Mouse (Mus musculus) megakaryocyte, embryonic 14.5 days (primary cell): ENCODE data around the gene Shank2. TPM values are rescaled to one million over a fixed set of nuclear protein-coding genes. Genes with fewer than 3 reads are reported as not detected.

Source experiments
- H3K27me3 ChIP-seq: replicated peaks from 2 replicates; pipeline ENCODE3; 2012; ENCODE audit warnings: inconsistent platforms
- H3K36me3 ChIP-seq: replicated peaks from 2 replicates; pipeline ENCODE3; 2012; ENCODE audit warnings: low read length, inconsistent platforms, mixed read lengths
- H3K4me1 ChIP-seq: 2 replicates; pipeline ENCODE4 v1.6.1; 2012; ENCODE audit warnings: inconsistent platforms
- H3K4me3 ChIP-seq: replicated peaks from 2 replicates; pipeline ENCODE3; 2012; ENCODE audit warnings: moderate library complexity, mild to moderate bottlenecking, inconsistent platforms
- H3K9me3 ChIP-seq: 2 replicates; pipeline ENCODE4 v1.6.1; 2012; ENCODE audit warnings: inconsistent platforms
- FLI1 ChIP-seq: IDR thresholded peaks from 2 replicates; pipeline ENCODE4 v1.6.1; 2012; ENCODE audit warnings: low read length, inconsistent platforms, mixed read lengths
- GATA1 ChIP-seq: IDR thresholded peaks from 3 replicates; pipeline ENCODE4 v1.6.1; 2012; ENCODE audit warnings: mixed read lengths, low read length, inconsistent platforms, borderline replicate concordance
- polyA plus RNA-seq: library from polyadenylated mRNA; stranded (reverse); fragments of >175 nt; gene quantifications from 2 replicates; pipeline ENCODE4 v1.2.3, GENCODE M21; 2012; ENCODE audit warnings: low replicate concordance; ENCODE audit not compliant: insufficient read depth

The Shank2 gene
- polyA plus RNA-seq = 0.02 TPM in 1 of 2 replicates, not detected in the other

GRCm38 (mm10) chr7:144001628-144002027, at the start of gene Shank2:
Gene Shank2, plus strand, starts transcription at chr7:144001928.
- no peak within 1 kb of the TSS for H3K4me3 ChIP-seq
- TF ChIP-seq FLI1 = no peak
- no peak for TF ChIP-seq GATA1
- peaks cover 32% of the 10 kb centered on the region for H3K27me3 ChIP-seq
- no peaks in the 10 kb centered on the region for H3K9me3 ChIP-seq
- H3K4me1 ChIP-seq = no peaks in the 10 kb centered on the region
- no peaks in the 10 kb centered on the region for H3K36me3 ChIP-seq

DNA sequence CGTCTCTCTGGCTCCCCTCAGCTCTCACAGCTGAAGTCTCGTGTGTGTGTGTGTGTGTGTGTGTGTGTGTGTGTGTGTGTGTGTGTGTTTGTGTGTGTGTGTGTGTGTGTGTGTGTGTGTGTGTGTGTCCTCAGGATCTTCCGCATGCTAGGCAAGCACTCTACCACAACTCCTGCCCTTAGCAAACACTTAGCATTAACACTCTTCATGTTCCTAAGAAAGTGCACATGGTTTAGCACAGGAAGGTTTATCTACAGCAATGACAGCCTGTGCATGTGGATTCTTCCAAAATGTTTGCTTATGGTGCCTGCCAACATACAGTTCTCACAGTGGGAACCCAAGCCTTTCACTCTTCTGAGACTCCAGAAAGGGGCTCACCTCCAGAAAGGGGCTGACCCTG, 49.6 kb upstream of the Shank2 start:
- H3K4me1 ChIP-seq = 0 out of 2 replicates have a peak, but pooled peaks cover 3% of the 10 kb centered on the region
- TF ChIP-seq GATA1 (no peak), FLI1 (no peak)
- no peak overlapping the region for H3K4me3 ChIP-seq
- H3K27me3 ChIP-seq = peaks cover 47% of the 10 kb centered on the region
- no peaks in the 10 kb centered on the region for H3K36me3 ChIP-seq
- peaks cover 10% of the 10 kb centered on the region for H3K9me3 ChIP-seq

GRCm38 (mm10) chr7:143956575-143957295, 45.0 kb upstream of the Shank2 start:
- no peak for TF ChIP-seq FLI1
- no peak for TF ChIP-seq GATA1
- no peaks in the 10 kb centered on the region for H3K36me3 ChIP-seq
- no peaks in the 10 kb centered on the region for H3K4me1 ChIP-seq
- H3K27me3 ChIP-seq = peaks cover 43% of the 10 kb centered on the region
- H3K9me3 ChIP-seq = peaks cover 8% of the 10 kb centered on the region
- H3K4me3 ChIP-seq = no peak overlapping the region

- H3K36me3 ChIP-seq = no peaks in the 10 kb centered on the region
- no peaks in the 10 kb centered on the region for H3K4me1 ChIP-seq
- no peak for TF ChIP-seq GATA1
- TF ChIP-seq FLI1 = no peak
- no peak overlapping the region for H3K4me3 ChIP-seq
- H3K9me3 ChIP-seq = peaks cover 8% of the 10 kb centered on the region
- H3K27me3 ChIP-seq = peaks cover 40% of the 10 kb centered on the region
Measured at GRCm38 (mm10) chr7:143958030-143958565, 43.6 kb upstream of the Shank2 start.

GRCm38 (mm10) chr7:143963813-143964212, 37.9 kb upstream of the Shank2 start:
- Histone ChIP-seq H3K4me3 (no peak overlapping the region), H3K36me3 (no peaks in the 10 kb centered on the region), H3K9me3 (peaks cover 13% of the 10 kb centered on the region), H3K4me1 (no peaks in the 10 kb centered on the region), H3K27me3 (peaks cover 13% of the 10 kb centered on the region)
- TF ChIP-seq GATA1 (no peak), FLI1 (no peak)

DNA sequence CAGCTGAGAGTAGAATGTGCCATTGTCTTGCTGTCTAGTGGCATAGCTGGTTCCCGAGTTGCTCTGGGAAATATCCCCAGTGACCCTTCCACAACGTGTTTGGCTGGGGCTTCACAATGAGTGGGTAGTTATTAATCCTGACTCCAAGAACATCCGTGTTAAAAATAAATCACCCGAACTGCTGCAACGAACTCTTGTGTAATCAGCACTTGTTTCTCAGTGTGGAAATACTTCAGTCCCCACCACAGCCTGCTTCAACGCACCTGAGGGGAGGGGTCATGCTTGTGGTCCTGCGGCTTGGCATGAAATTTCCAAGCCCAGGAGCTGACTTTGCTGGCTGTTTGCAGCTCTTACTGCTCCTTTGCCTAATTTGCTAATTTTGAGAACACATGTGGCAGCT, 35.1 kb upstream of the Shank2 start:
- H3K27me3 ChIP-seq = peaks cover 17% of the 10 kb centered on the region
- peaks cover 5% of the 10 kb centered on the region for H3K9me3 ChIP-seq
- H3K4me1 ChIP-seq = no peaks in the 10 kb centered on the region
- no peak overlapping the region for H3K4me3 ChIP-seq
- no peaks in the 10 kb centered on the region for H3K36me3 ChIP-seq
- no peak for TF ChIP-seq GATA1
- TF ChIP-seq FLI1 = no peak

GRCm38 (mm10) chr7:143977491-143977830, 24.3 kb upstream of the Shank2 start:
- H3K27me3 ChIP-seq = peaks cover 89% of the 10 kb centered on the region
- H3K9me3 ChIP-seq = no peaks in the 10 kb centered on the region
- H3K36me3 ChIP-seq = no peaks in the 10 kb centered on the region
- no peak for TF ChIP-seq GATA1
- TF ChIP-seq FLI1 = no peak
- H3K4me1 ChIP-seq = no peaks in the 10 kb centered on the region
- no peak overlapping the region for H3K4me3 ChIP-seq

DNA sequence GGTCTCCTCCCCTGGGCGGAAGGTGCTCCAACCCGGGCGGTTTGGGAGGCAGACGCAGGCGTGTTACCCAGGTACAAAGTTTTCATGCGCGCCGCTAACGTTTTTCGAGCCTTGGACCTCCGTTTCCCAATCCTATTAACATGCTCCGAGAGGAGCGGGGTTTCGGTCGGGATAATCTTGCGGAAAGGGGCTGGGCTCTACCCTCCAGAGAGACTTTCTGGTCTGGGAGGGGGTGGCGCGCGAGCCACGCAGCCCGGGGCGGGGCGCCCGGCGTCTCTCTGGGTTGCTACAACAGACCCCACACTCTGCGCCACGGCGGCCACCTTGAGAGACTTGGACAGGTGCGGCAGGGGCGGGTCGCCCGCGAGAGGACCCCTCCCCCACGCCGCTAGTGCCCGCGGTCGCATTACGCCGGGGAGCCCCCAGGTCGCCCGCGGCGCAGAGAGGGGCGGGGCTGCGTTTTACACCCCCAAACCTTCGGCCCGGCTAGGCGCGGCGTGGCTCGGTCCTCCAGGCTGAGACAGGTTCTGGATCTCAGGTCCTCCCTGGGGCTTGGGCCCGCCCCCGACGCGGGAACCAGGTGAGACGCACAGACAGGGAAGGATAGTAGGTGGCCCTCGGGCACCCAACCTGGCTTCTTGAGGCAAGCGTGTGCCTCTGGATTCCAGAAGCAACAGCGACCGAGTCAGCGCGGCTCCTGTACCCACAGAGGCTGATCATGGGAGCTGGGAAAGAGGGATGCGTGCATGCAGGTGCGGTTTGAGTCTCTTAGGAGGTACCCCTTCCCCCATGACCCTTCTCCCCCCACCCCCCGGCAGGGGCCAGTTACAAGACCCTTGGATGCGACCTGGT, 23.7 kb upstream of the Shank2 start:
- TF ChIP-seq FLI1 = no peak
- TF ChIP-seq GATA1 = no peak
- Histone ChIP-seq H3K4me1 (no peaks in the 10 kb centered on the region), H3K27me3 (peaks cover 88% of the 10 kb centered on the region), H3K9me3 (no peaks in the 10 kb centered on the region), H3K36me3 (no peaks in the 10 kb centered on the region), H3K4me3 (no peak overlapping the region)

- Histone ChIP-seq H3K4me1 (no peaks in the 10 kb centered on the region), H3K9me3 (no peaks in the 10 kb centered on the region), H3K4me3 (no peak overlapping the region), H3K27me3 (peaks cover 80% of the 10 kb centered on the region), H3K36me3 (no peaks in the 10 kb centered on the region)
- TF ChIP-seq GATA1 (no peak), FLI1 (no peak)
Measured at GRCm38 (mm10) chr7:143978741-143979371, 22.9 kb upstream of the Shank2 start.
